Mouse (Mus musculus) mouse embryonic stem cell (cell line): ENCODE data around the gene Tmem63a.

ENCODE experiments used
- in situ Hi-C, 2 experiments: fragments of 300-500 bp; cut with MboI; formaldehyde crosslinking; loops; 1 replicate in 1 of 2; 3 replicates in 1 of 2; pipeline ENCODE4 v1.14.3; 2019 to 2020; ENCODE audit warnings: low sequenced_read_pairs in 2 of 2, low pct_unique_long_range_greater_than_20kb in 1 of 2, mixed read lengths in 1 of 2; ENCODE audit not compliant: unreplicated experiment in 1 of 2

The Tmem63a gene

GRCm38 (mm10) chr1:181017212-181017711 lies 75.1 kb downstream of the Tmem63a start:
- in situ Hi-C loops: no loop called here

GRCm38 (mm10) chr1:181017890-181018420 lies 75.8 kb downstream of the Tmem63a start:
- in situ Hi-C loops: no loop called here

GRCm38 (mm10) chr1:181020756-181021487 lies 78.8 kb downstream of the Tmem63a start, which contains the start of gene Ephx1:
TSS of gene Ephx1 (minus strand) at chr1:181020904.
- in situ Hi-C loops: no loop called here

- in situ Hi-C loops: no loop called here
Measured at GRCm38 (mm10) chr1:181021488-181021865, 79.3 kb downstream of the Tmem63a start.

GRCm38 (mm10) chr1:181022265-181022664 lies 80.1 kb downstream of the Tmem63a start:
- in situ Hi-C loops: no loop called here
